Mouse (Mus musculus) heart, adult 2 months (tissue): ENCODE measurements at regions not wholly inside any gene's neighbourhood (a gene's known extent, or its start where the extent isn't known, plus 50 kb on each side); places are given as distances from the start of the nearest gene placed in this dataset.

Experiments
- DNase-seq, 2 experiments: peaks; one replicate each; pipeline ENCODE4 v3.0.0; 2021
- H3K27ac ChIP-seq: fragments of 200-600 bp; 2 replicates; pipeline ENCODE4 v1.8.1; 2022
- H3K27me3 ChIP-seq: fragments of 200-500 bp; 2 replicates; pipeline ENCODE4 v1.6.1; 2012; ENCODE audit warnings: mild to moderate bottlenecking, low read length, inconsistent platforms, mixed read lengths; ENCODE audit not compliant: control insufficient read depth, insufficient read depth
- H3K36me3 ChIP-seq: fragments of 200-500 bp; 2 replicates; pipeline ENCODE4 v1.6.1; 2012; ENCODE audit warnings: low read length, inconsistent platforms; ENCODE audit not compliant: control insufficient read depth, insufficient read depth
- H3K4me1 ChIP-seq: fragments of 200-500 bp; 2 replicates; pipeline ENCODE4 v1.6.1; 2011; ENCODE audit warnings: low read length; ENCODE audit not compliant: control insufficient read depth, insufficient read depth
- H3K4me3 ChIP-seq: fragments of 200-600 bp; 2 replicates; pipeline ENCODE4 v1.8.1; 2022
- H3K79me2 ChIP-seq: fragments of 200-500 bp; replicated peaks from 2 replicates; pipeline ENCODE4 v1.6.1; 2012; ENCODE audit warnings: mild to moderate bottlenecking, inconsistent platforms, low read length, moderate library complexity, mixed read lengths; ENCODE audit not compliant: control insufficient read depth, insufficient read depth
- H3K9ac ChIP-seq: fragments of 200-500 bp; 2 replicates; pipeline ENCODE4 v1.6.1; 2012; ENCODE audit warnings: low read depth, mild to moderate bottlenecking, control low read depth, inconsistent platforms, low read length, mixed read lengths
- CTCF ChIP-seq: fragments of 200-600 bp; IDR thresholded peaks from 2 replicates; pipeline ENCODE4 v1.8.1; 2022; ENCODE audit warnings: antibody characterized with exemption, mild to moderate bottlenecking, moderate library complexity
- EP300 ChIP-seq: fragments of 200-500 bp; IDR thresholded peaks from 2 replicates; pipeline ENCODE4 v1.6.1; 2011; ENCODE audit warnings: low read depth, low read length, control low read depth; ENCODE audit not compliant: insufficient read depth
- WGBS: fragments of 180-500 bp; shearing (Covaris S2); methylation state at CpG from one replicate; pipeline ENCODE4 v1.1.7; 2018; 5-methylcytosine and 5-hydroxymethylcytosine counted together
- intact Hi-C: fragments of 180-260 bp; cut with DNase I; formaldehyde crosslinking; loops from one replicate; pipeline ENCODE4 v1.15.1; 2025

DNA sequence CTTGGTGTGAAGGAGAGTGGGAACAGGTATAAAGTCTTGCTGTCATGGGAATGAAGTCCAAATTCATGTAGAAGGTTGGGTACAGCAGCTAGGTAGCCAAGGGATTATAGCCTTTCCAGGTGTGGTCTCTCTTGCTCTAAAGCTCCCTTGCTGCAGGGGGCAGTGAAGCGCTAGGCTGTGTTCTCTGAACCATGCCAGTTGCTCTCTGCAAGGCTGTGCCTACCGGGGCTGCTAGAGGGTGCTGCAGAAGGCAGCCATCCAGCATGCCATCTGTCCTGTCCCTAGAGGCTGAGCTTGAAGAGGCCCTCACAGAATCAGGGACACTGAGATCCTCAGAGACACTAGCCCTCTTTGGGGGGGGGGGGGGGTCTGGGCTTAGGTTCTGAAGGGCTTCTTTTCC, 50.6 kb upstream of the Shank2 start:
- no peaks in the 10 kb centered on the region; the same call in 1 of the 2 replicates for H3K27me3 ChIP-seq
- no peak for TF ChIP-seq EP300
- peak; percentile 25; the same call in 1 of the 2 replicates for TF ChIP-seq CTCF
- no peak overlapping the region for H3K27ac ChIP-seq
- H3K4me3 ChIP-seq, result no peak overlapping the region
- 31% methylated on average over 2 of the region's 2 CpGs for WGBS
- intact Hi-C loops, result no loop called here
- no peaks in the 10 kb centered on the region for H3K36me3 ChIP-seq
- H3K9ac ChIP-seq, result no peak overlapping the region
- no peaks in the 10 kb centered on the region for H3K4me1 ChIP-seq
- DNase-seq, result no peak
- no peaks in the 10 kb centered on the region for H3K79me2 ChIP-seq
